Mouse (Mus musculus) testis, adult 2 months (tissue): ENCODE measurements around the gene Palm2.

Source experiments
- CTCF ChIP-seq: fragments of 200-500 bp; IDR thresholded peaks from 2 replicates; pipeline ENCODE4 v1.5.1; 2012; ENCODE audit warnings: low read depth, mild to moderate bottlenecking, inconsistent platforms, low read length, moderate library complexity; ENCODE audit not compliant: control insufficient read depth, insufficient read depth, insufficient replicate concordance
- POLR2A ChIP-seq: fragments of 200-500 bp; IDR thresholded peaks from 2 replicates; pipeline ENCODE4 v1.6.1; 2012; ENCODE audit warnings: low read depth, mild to moderate bottlenecking, inconsistent platforms, low read length, moderate library complexity; ENCODE audit not compliant: control insufficient read depth

GRCm38 (mm10) chr4:57638941-57639340 lies 204.9 kb downstream of the Palm2 start:
- no peak for TF ChIP-seq POLR2A
- TF ChIP-seq CTCF: no peak
